Mouse (Mus musculus): ENCODE measurements around the gene Gm10198. TPM values are rescaled to one million over a fixed set of nuclear protein-coding genes. Genes with fewer than 3 reads are reported as not detected.

The Gm10198 gene
- polyA plus RNA-seq, 1 experiment from 2014 or later = not detected

DNA sequence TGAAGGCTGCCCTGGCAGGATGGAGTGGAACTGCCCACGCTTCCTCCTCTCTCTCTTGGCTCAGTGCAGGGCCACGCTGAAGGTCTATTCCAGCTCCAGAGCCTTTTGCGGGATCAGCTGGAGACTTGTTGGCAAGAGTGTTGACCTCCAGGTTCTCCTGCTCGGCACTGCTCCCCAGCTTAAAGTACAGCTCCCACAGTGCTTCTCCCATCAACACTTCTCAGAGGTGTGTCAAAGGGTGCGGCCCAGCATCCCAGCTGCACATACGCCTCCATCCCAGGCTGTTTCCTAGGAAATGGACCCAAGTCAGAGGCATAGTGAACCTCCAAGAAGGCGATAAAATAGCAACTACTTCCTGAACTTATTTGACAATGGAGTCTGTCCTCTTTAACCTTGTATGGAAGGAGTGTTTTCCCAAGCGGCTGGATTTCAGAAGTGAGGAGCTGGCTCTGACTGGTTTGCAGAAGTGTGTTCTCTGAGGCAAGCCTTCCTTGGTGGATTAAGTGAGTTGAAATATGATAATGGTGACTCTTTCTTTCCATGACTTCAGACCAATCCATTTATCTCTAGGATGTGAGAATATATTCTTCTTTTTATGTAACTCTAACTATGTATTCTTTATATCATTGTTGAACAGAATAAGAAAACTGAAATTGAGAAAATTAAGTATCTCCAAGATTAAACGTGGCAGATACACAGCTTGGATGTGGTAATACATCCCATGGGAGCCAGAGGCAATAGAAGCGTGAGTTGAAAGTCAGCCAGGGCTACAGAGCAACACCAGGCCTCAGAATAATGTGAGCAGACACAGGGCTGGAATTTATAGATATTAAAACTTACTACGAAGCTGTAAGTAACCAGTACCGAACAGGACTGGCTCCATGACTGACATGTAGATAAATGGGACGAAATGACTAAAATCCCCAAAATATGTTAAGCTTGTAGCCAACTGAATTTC, 23.9 kb downstream of the Gm10198 start:
- H3K27ac ChIP-seq (ENCODE audit: low read depth) = no peak overlapping the region
- ATAC-seq (ENCODE audit: insufficient read depth) = no peak
- H3K4me1 ChIP-seq (ENCODE audit: insufficient read depth) = no peaks in the 10 kb centered on the region
- no peaks in the 10 kb centered on the region for H3K27me3 ChIP-seq (ENCODE audit: insufficient read depth, low read length)
- H3K4me2 ChIP-seq = no peak overlapping the region
- no peaks in the 10 kb centered on the region for H3K9me3 ChIP-seq (ENCODE audit: low read depth, low read length)
- H3K4me3 ChIP-seq (ENCODE audit: low read depth, low read length) = no peak overlapping the region
- no peak overlapping the region for H3K9ac ChIP-seq
- no peak for DNase-seq
- no peak for TF ChIP-seq CTCF (IDR thresholded peaks at IDR 0.05; ENCODE audit: low read depth)
- 74% methylated on average over 13 of the region's 13 CpGs for WGBS
- no peaks in the 10 kb centered on the region for H3K36me3 ChIP-seq (ENCODE audit: insufficient read depth)

DNA sequence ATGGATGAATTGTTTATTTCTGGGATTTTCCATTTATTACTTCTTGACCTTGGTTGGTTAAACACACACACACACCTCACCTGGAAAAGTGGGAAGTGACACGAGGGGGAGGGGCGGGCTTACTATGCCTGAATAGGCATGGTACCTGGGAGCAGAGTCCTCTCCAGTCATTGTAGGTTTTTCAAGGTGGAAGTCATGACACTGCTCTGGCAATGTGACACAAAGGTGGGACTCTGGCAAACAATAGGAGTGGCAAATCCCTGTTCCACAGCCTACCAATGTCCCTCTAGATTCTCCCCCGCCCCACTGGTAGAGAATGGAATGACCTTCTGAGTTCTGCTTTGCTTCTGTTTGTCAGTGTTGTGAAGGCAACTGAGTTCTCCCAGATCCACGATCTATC, 27.8 kb downstream of the Gm10198 start:
- no peaks in the 10 kb centered on the region for H3K36me3 ChIP-seq (ENCODE audit: insufficient read depth)
- H3K4me2 ChIP-seq = no peak overlapping the region
- 85% methylated on average over 4 of the region's 4 CpGs for WGBS
- TF ChIP-seq CTCF (IDR thresholded peaks at IDR 0.05; ENCODE audit: low read depth) = no peak
- no peak overlapping the region for H3K4me3 ChIP-seq (ENCODE audit: low read depth, low read length)
- H3K4me1 ChIP-seq (ENCODE audit: insufficient read depth) = no peaks in the 10 kb centered on the region
- no peak overlapping the region for H3K27ac ChIP-seq (ENCODE audit: low read depth)
- H3K9ac ChIP-seq = no peak overlapping the region
- no peaks in the 10 kb centered on the region for H3K27me3 ChIP-seq (ENCODE audit: insufficient read depth, low read length)
- ATAC-seq (ENCODE audit: insufficient read depth) (no peak), DNase-seq (no peak)
- no peaks in the 10 kb centered on the region for H3K9me3 ChIP-seq (ENCODE audit: low read depth, low read length)

DNA sequence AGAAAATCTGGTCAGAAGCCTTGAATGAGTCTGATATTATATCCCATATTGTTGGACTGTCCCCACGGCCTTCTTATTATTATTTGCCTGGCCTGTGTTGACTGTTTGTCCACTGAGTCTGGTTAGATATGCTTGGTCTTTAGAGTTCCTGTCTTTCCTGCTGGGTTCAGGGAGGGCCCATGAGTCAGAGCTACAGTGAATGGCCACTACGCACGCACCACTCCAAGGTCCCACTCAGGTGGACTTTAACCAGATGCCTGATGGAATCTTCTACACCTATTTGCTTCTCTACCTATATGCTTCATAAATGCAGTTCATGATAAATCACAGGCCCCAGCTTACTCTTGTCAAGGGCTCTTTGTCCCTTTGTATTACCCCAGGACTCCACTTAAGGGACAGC, 29.8 kb downstream of the Gm10198 start:
- H3K27me3 ChIP-seq (ENCODE audit: insufficient read depth, low read length) = no peaks in the 10 kb centered on the region
- H3K4me2 ChIP-seq = no peak overlapping the region
- no peak overlapping the region for H3K4me3 ChIP-seq (ENCODE audit: low read depth, low read length)
- H3K9me3 ChIP-seq (ENCODE audit: low read depth, low read length) = no peaks in the 10 kb centered on the region
- TF ChIP-seq CTCF (IDR thresholded peaks at IDR 0.05; ENCODE audit: low read depth) = no peak
- 85% methylated on average over 3 of the region's 3 CpGs for WGBS
- no peaks in the 10 kb centered on the region for H3K4me1 ChIP-seq (ENCODE audit: insufficient read depth)
- DNase-seq = no peak
- H3K36me3 ChIP-seq (ENCODE audit: insufficient read depth) = no peaks in the 10 kb centered on the region
- ATAC-seq (ENCODE audit: insufficient read depth) = no peak
- no peak overlapping the region for H3K27ac ChIP-seq (ENCODE audit: low read depth)
- H3K9ac ChIP-seq = no peak overlapping the region

DNA sequence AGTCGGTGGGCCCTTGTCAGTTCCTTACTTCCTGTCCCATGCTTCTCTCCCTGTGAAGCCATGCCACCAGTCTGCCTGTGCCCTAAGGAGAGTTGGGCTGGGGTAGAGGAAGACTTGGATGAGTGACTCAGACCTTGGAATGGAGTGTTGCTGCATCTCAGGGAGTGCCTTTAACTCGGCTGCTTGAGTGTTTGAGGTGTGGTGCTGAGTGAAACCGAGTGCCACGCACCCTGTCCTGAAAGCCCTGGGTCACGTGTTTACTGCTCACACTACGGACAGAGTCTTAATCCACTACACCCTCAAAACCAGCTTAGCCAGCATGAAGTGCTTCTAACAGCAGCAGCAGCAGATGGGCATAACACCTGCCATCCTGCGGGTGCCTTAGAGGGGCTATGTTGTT, 30.5 kb downstream of the Gm10198 start:
- no peak overlapping the region for H3K4me3 ChIP-seq (ENCODE audit: low read depth, low read length)
- no peak overlapping the region for H3K27ac ChIP-seq (ENCODE audit: low read depth)
- H3K9me3 ChIP-seq (ENCODE audit: low read depth, low read length) = no peaks in the 10 kb centered on the region
- no peaks in the 10 kb centered on the region for H3K4me1 ChIP-seq (ENCODE audit: insufficient read depth)
- H3K27me3 ChIP-seq (ENCODE audit: insufficient read depth, low read length) = no peaks in the 10 kb centered on the region
- no peak overlapping the region for H3K4me2 ChIP-seq
- no peaks in the 10 kb centered on the region for H3K36me3 ChIP-seq (ENCODE audit: insufficient read depth)
- TF ChIP-seq CTCF (IDR thresholded peaks at IDR 0.05; ENCODE audit: low read depth) = no peak
- ATAC-seq (ENCODE audit: insufficient read depth) (no peak), DNase-seq (no peak)
- 69% methylated on average over 7 of the region's 7 CpGs for whole genome bisulfite sequencing
- no peak overlapping the region for H3K9ac ChIP-seq

DNA sequence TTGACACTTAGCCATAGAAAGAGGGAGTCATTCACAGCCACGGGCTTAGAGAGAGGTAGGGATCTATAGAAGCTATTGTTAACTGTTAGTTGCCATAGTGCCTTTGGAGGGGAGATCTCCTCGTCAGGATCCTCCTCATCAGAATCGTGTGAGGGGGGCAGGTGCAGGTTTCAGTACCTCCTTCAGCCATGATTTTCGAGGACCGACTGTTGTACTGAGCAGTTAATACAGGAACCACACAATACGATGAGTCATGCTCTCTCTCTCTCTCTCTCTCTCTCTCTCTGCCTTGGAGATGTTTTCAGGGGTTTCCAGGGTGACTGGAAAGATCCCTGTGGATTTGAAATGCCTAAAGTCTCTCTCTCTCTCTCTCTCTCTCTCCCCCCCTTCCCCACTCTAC, 31.5 kb downstream of the Gm10198 start:
- H3K9me3 ChIP-seq (ENCODE audit: low read depth, low read length) = no peaks in the 10 kb centered on the region
- H3K9ac ChIP-seq = no peak overlapping the region
- no peak overlapping the region for H3K27ac ChIP-seq (ENCODE audit: low read depth)
- no peak for TF ChIP-seq CTCF (IDR thresholded peaks at IDR 0.05; ENCODE audit: low read depth)
- H3K4me1 ChIP-seq (ENCODE audit: insufficient read depth) = no peaks in the 10 kb centered on the region
- DNase-seq (no peak), ATAC-seq (ENCODE audit: insufficient read depth) (no peak)
- no peaks in the 10 kb centered on the region for H3K27me3 ChIP-seq (ENCODE audit: insufficient read depth, low read length)
- 63% methylated on average over 6 of the region's 6 CpGs for WGBS
- H3K4me3 ChIP-seq (ENCODE audit: low read depth, low read length) = no peak overlapping the region
- H3K36me3 ChIP-seq (ENCODE audit: insufficient read depth) = no peaks in the 10 kb centered on the region
- H3K4me2 ChIP-seq = no peak overlapping the region

DNA sequence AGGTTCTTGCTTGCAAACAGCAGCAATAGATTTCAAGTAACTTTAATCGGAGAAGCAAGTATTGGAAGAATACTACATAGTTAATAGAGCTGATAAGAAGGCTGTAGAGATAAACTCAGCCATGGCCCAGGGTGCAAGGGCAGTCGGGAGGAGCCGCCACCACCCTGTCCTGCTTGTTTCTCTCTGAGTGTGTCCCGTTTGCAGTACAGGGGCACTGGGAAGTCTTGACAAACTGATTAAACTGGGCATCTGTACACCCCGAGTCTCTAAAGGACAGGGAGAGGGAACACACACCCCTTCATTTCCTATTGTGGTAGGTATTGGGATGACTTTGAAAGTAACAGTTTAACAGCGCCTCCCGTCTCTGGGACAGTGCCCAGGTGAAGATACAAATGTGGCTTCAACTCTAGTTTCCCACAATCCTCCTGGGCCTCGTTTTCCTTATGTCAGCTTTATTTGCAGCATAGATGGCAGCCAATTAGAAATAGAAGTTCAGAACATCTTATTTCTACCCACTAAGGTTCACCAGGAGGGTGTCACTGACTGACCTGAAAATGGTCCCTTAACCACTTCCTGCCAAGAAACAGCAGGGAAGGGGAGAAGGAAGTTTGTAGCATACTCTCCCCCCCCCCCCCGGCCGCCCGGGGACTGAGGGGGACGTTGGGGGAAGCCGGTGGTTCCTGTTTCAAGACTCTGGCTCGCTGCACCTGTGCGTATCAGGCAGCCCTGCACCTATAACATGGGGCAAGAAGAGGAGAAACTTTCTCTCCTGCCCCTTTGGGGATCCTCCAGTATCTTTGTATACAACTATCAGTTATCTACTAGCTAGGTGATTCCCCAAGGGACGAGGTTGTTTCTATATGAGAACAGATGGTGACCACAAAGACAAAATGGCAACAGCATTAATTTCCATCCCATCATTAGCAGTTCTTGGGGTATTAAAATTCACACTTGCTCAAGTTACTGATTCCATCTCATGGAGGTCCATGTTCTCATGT, 41.9 kb downstream of the Gm10198 start:
- no peak for TF ChIP-seq CTCF (IDR thresholded peaks at IDR 0.05; ENCODE audit: low read depth)
- Histone ChIP-seq H3K9me3 (ENCODE audit: low read depth, low read length) (0 out of 2 replicates have a peak, but pooled peaks cover 4% of the 10 kb centered on the region), H3K9ac (no peak overlapping the region), H3K4me3 (ENCODE audit: low read depth, low read length) (no peak overlapping the region), H3K4me2 (no peak overlapping the region), H3K27me3 (ENCODE audit: insufficient read depth, low read length) (no peaks in the 10 kb centered on the region), H3K27ac (ENCODE audit: low read depth) (no peak overlapping the region), H3K36me3 (ENCODE audit: insufficient read depth) (no peaks in the 10 kb centered on the region), H3K4me1 (ENCODE audit: insufficient read depth) (no peaks in the 10 kb centered on the region)
- DNase-seq = no peak
- ATAC-seq (ENCODE audit: insufficient read depth) = no peak
- WGBS = 70% methylated on average over 16 of the region's 16 CpGs

DNA sequence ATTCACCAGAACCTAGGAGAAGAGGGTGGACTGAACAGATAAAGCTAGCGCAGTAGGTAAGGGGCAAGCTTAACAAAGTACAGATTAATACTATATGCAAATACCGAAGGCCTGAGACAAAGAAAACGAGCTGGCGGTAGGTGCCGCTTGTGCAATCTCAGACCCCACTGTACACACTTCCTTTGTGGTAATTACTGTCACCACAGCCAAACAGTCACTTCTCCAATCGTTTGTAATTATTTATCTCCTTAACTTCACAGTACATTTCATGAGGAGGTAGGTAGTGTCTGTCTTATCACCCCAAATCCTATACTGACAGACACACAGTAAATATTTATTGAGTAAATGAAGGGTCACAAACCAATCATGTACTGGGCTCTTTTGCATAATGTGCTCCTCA, 47.7 kb downstream of the Gm10198 start:
- ATAC-seq (ENCODE audit: insufficient read depth) (no peak), DNase-seq (no peak)
- H3K4me3 ChIP-seq (ENCODE audit: low read depth, low read length) = no peak overlapping the region
- H3K36me3 ChIP-seq (ENCODE audit: insufficient read depth) = no peaks in the 10 kb centered on the region
- TF ChIP-seq CTCF (IDR thresholded peaks at IDR 0.05; ENCODE audit: low read depth) = no peak
- no peak overlapping the region for H3K4me2 ChIP-seq
- no peak overlapping the region for H3K27ac ChIP-seq (ENCODE audit: low read depth)
- no peaks in the 10 kb centered on the region for H3K4me1 ChIP-seq (ENCODE audit: insufficient read depth)
- H3K9me3 ChIP-seq (ENCODE audit: low read depth, low read length) = 0 out of 2 replicates have a peak, but pooled peaks cover 4% of the 10 kb centered on the region
- no peak overlapping the region for H3K9ac ChIP-seq
- 80% methylated on average over 6 of the region's 6 CpGs for WGBS
- no peaks in the 10 kb centered on the region for H3K27me3 ChIP-seq (ENCODE audit: insufficient read depth, low read length)

Other genes starting within 250 kb of the Gm10198 start
- gene Gpbp1, start 102.7 kb upstream of the Gm10198 start, polyA plus RNA-seq (2014; fragmentation: Nextera tagmentation; extraction: Ambion mirVana) = 92.2 and 97.4 TPM in 2 replicates
- not detected in 2 replicates for gene Gm49496, start 42.8 kb upstream of the Gm10198 start, polyA plus RNA-seq (2014; fragmentation: Nextera tagmentation; extraction: Ambion mirVana)
- 27.1 and 27.8 TPM in 2 replicates for gene Mier3, start 88.2 kb downstream of the Gm10198 start, polyA plus RNA-seq (2014; fragmentation: Nextera tagmentation; extraction: Ambion mirVana)
- gene Map3k1, start 216.2 kb downstream of the Gm10198 start, polyA plus RNA-seq (2014; fragmentation: Nextera tagmentation; extraction: Ambion mirVana) = 37.2 and 39.8 TPM in 2 replicates

Data from lung, embryonic 14.5 days (tissue).